Mouse (Mus musculus): ENCODE measurements around the gene Gk5.

GRCm38 (mm10) chr9:96203663-96204062 lies 84.5 kb downstream of the Gk5 start:
- TF ChIP-seq CTCF (IDR thresholded peaks at IDR 0.05; ENCODE audit: low read depth, low read length) (no peak), POLR2A (IDR thresholded peaks at IDR 0.05; ENCODE audit: insufficient read depth, low read length) (no peak)
